Mouse (Mus musculus) monocyte, adult 2 months (primary cell): Measurements from ENCODE around the gene Ipo4.

Source experiments
- DNase-seq, 2 experiments: peaks; one replicate each; pipeline ENCODE4 v3.0.0; 2022; ENCODE audit warnings: low spot score in 2 of 2, low read depth in 1 of 2

Ipo4 gene

DNA sequence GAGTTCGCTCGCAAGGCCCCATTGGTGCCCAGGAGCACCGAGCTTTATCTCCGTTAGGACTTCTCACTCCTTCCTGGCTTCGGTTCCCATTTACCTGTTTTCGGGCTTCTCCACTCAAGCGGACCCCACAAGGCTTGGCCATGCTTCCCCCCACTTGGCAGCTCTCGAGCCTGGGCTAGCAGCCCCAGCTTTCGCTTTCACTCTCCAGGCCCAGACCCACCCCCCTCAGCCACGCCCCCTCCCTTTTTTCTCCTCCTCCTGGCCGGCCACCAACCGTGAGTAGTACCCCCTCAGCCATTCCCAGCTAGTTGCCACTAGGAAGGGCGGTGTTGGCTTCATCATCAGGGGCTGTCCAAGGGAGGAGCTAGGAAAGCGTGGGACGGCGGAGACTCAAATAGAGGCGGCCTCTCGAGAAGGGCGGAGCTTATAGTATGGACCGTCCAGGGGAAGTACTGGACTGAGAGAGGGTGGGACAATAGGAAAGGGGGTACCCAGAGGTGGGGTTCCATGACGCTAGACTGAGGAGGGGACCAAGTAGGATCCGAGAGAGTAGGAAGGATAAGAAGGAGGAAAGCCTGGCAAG is 44.9 kb downstream of the Ipo4 start, which contains the start of gene Psme2:
Gene Psme2, minus strand, starts transcription at position 366 of the 583 bp plus-strand sequence.
- DNase-seq = peak; percentile 83 to 91

DNA sequence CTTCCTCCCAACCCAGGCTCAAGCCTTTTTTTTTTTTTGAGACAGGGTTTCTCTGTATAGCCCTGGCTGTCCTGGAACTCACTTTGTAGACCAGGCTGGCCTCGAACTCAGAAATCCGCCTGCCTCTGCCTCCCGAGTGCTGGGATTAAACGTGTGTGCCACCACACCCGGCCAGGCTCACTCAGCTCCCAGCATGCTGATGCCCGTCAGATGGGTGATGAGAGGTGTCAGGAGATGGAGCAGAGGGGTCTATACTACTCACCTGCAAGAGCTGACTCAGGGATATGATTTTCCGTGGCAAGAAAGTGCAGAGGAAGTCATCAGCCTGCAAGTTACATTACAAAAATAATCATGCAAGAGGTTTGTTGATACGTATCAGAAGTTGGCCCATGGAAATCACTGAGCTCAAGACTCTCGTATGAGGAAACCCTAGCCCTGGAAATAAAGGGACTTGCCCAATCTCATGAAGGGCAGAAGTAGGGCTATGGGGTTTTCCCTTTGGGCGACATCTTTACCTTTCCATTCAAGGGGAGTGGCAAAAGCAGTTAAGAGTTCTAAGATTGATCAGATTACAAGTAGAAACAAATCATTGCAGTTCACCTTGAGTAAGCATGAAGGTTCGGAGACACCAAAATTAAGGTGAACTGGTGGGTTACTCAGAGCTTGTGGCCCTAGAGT is 45.8 kb downstream of the Ipo4 start:
- no peak for DNase-seq

DNA sequence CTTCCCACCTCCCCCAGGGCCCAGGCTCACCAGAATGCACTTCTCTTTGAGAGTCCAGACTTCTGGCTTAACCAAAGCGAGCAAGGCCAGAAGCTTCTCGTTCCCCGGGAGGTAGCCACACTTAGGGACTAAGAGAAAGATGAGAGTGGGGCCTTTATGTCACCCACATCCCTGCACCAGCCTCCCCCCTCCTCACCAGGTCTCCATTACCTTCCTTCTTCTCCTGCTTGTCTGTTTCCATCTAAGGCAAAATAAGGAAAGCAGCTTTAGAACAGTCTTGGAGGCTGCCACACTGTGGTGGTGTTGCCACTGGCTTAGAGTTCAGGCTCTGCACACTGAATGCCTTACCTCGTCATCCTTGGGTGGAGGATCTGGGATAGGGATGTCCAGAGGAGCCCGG is 46.5 kb downstream of the Ipo4 start:
- no peak for DNase-seq

DNA sequence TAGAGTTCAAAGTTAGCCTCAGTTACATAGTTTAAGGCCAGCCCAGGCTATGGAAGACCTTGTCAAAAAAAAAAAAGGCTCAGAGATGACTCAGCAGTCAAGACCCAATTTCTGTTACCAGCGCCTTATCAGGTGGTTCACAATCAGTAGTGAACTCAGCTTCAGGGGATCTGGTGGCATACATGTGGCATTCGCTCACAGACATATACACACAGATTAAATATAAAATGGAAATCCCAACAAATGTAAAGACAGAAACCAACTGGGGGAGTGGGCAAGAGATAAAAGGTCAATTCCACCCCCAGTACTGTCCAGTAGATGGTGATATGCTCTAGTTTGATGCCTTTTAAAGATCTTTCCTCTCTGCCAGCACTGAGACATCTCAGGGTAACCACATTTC is 49.6 kb downstream of the Ipo4 start:
- DNase-seq = no peak

DNA sequence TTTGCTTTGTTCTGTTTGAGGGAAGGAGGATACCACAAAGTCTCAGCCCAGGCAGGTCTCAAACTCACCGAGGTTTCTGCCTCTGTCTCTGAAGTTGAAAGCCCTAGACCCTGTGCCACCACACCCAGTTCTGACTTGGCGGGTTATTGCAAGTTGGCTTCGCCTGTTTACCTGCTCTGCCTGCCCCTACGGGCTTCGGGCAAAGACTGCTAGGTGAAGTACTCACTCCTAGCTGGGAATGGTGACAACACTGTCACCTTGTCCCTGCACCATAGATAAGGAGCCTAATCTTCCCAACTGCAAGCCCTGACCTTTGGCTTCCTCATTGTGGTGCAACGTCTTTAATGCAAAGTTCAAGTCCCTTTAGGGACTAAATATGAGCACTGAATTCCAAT is 50.2 kb downstream of the Ipo4 start:
- no peak for DNase-seq

DNA sequence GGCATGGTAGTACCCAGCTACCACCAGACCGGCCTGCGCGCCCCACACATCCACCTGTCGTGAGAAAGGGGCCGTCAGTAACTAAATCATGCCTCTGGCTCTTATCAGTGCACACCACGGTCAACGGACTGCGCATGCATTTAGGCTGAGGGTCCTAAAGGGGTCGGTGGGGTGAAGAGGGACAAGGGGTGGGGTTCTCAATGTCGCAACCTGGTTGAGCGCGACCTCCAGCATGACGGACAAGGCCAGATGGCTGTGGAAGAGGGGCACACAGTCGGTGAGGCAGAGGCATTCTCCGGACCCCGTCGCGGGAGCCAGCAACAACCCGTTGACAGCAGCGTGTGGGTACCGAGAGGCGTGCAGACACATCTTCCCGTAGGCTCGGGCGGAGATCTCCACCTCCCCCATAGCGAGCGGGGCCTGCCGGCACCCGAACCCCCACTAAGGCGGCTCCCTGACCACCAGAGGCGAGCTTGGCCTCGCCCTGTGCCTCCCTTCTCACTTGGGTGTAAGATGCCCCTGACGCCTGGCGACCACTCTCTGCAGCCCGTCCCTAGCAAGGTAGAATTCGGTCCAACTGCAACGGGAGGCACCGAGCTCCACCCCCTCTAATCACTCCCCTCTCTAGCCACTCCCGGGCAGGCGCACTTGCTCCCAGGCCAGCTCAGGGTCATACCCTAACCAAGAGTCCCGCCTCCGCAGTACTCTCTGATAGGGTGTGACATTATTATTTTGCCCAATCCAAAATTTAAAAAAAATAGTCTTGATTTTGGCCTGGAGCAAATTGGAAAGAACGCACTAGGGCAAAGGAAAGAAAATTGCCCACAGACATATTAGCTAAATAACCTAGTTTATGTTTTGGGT is 50.8 kb downstream of the Ipo4 start, which contains the start of gene Emc9:
Gene Emc9, minus strand, starts transcription at position 601 of the 864 bp plus-strand sequence.
- DNase-seq = peak in 1 of 2 experiments; percentile 57

DNA sequence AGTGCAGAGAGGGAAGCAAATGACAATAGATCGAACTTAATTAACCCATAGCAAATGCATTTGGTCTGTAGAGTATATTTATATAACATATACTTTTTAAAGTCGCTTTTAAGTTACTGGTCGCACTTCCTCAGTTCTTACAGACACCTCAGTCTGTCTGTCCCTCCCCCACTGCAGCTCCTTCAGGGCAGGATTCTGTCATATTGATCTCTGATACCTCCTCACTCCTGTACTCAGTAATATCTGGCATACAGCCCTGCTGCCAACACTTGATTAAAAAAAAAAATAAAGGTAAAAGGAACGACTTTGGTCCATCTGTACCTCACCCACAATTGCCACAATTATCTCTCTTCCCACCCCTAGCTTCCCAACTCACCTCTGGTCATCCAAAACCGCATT is 51.5 kb downstream of the Ipo4 start:
- DNase-seq = no peak

DNA sequence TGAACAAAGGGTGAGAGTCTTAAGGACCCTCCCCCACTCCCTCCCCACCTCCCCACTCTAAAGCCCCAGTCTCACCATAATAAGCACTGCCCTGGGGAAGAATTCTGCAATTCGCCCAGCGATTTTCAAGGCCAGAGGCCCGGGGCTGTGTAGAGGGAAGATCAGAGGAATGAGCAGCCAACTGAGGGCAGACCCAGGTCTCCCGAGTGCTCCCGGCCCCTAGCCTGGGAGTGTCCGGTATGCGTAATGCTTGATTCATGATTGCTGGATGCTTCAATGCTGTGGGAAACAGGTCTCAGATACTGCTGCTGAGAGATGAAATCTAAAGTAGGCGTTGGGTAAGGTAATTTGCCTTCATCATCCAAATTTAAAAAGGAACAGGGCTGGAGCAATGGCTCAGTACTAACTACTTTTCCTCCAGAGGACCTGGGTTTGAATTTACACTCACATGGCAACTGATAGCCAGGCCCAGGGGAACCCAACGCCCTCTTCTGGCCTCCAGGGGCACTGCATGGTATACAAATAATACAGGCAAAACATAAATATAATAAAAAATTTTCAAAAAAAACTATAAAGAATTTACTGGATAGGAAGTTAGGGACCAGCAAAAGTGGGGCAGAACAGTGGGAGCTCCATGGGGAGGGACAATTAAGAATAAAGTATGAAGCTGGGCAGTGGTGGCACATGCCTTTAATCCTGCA is 53.6 kb downstream of the Ipo4 start:
- no peak for DNase-seq

DNA sequence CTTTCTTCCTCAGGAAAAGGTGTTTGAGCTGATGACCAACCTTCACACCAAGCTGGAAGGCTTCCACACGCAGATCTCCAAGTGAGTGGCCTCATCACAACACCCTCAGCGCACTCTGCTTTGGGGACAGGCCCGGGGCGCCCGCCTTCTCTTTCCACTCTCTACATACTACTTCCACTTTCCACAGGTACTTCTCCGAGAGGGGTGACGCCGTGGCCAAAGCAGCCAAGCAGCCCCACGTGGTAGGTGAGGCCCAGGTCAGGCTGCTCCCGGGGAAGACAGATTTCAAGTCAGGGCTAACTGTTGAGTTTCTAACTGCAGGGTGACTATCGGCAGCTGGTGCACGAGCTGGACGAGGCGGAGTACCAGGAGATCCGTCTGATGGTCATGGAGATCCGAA is 55.0 kb downstream of the Ipo4 start:
- DNase-seq = no peak

DNA sequence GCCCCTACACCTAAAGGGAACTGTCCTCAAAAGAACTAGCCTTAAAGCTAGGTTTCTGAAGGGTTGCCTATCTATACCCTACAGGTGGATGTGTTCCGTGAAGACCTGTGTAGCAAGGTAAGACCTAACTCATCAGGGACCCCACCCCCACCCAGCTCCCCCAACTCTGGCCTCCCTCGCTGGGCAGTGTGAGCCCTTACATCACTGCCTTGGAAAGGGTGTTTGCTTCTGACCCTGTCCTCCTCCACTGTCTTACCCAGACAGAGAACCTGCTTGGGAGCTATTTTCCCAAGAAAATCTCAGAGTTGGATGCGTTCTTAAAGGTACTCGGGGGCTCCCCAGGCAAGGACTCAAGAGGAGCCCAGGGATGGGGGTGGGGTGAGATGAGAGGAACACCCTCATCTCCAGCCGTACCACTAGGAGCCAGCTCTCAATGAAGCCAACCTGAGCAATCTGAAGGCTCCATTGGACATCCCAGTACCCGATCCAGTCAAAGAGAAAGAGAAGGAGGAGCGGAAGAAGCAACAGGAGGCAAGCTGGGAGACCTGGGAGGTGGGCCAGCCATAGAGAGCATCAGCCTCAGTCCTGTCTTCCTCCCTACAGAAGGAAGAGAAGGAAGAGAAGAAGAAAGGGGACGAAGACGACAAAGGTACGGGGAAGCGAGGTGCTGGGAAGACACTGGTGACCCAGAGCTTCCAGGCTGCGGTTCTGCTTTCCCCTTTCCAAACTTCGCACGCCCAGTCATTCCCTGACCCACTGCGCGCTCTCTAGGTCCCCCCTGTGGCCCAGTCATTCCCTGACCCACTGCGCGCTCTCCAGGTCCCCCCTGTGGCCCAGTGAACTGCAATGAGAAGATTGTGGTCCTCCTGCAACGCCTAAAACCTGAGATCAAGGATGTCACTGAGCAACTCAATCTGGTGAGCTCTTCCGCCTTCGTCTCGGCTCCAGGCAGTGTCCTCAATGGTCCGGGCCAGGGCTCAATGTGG is 56.0 kb downstream of the Ipo4 start:
- DNase-seq = no peak

DNA sequence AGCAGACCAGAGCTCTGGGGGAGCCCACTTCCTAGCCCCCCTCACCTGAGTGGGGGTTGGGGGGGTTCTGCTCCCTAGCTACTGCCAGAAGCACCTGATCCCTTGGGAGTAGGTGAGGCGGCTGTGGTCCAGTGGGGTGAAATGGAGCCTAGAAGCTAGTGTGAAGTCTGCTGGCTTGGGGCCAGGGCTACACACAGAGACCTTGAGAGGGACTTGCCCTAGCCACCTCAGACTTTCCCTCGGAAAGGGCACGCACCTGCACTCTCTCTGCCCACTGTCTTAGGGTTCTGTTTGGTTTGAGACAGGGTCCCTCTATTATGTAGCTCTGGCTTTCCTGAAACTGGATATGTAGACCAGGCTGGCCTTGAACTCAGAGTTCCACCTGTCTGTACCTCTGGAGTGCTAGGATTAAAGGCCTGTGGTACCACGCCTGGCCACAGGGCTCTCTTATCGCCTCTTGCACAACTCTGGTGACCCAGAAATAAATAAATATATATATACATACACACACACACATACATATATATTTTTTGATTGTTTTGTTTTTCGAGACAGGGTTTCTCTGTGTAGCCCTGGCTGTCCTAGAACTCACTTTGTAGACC is 57.0 kb downstream of the Ipo4 start:
- DNase-seq = no peak

DNA sequence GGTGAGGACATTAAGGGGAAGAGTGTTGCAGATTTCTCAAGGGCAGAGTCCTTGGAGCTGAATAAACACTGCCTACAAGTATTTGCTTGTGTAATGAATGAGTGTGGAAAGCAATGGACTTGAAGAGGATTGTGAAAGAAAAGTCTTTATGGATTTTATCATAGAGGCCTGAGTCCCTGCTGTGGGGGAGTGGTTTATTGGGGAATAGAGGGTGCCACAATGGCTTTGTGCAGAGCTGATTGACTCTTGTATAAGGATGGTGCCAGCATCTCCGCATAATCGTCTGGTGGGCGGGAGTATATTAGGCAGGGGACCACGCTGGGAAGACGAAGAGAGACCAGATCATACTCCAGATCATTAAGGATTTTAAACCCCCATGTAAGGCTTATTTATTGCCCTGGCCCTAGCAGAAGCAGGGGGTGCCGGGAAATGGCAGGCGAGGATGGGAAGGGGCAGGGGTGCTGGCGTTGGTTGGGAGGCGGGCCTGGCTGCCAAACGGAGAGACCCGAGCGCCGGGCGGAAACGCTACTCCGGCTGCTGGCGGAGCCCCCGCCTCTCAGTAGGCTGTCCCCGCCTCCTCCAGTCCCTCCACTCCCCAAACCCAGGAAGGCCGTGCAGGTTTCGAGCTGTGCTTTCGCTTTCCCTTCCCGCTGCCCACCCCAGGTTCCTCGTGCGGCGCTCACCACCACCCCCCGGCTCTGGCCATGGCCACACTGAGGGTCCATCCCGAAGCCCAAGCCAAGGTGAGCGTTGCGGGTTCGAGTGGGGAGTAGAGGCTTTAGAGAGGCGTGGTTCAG is 57.7 kb downstream of the Ipo4 start, which contains the start of gene Psme1:
Gene Psme1, plus strand, starts transcription at position 253 of the 797 bp plus-strand sequence.
- peak in 1 of 2 experiments; percentile 47 for DNase-seq

DNA sequence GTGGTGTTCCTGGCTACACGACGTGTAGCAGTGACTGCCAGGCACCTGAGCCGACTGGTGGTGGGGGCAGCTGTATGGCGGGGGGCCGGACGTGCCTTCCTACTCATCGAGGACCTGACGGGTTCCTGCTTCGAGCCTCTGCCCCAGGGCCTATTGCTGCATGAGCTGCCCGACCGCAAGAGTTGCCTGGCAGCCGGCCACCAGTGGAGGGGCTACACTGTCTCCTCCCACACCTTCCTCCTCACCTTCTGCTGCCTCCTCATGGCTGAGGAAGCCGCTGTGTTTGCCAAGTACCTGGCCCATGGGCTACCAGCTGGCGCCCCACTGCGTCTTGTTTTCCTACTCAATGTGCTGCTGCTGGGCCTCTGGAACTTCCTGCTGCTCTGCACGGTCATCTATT is 59.4 kb downstream of the Ipo4 start:
- no peak for DNase-seq

DNA sequence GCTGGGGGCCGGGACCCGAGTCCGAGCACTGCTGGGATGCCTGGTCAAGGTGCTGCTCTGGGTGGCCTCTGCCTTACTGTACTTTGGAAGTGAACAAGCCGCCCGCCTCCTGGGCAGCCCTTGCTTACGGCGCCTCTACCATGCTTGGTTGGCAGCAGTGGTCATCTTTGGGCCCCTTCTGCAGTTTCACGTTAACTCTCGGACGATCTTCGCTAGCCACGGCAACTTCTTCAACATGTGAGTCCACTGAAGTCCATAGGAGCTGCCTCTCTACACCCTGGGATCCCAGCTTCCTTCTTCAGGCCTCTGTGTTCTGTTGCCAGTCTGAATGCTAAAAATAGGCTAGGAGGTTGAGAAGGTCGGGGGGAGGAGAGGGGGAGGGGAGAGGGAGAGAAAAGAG is 60.0 kb downstream of the Ipo4 start:
- DNase-seq = no peak
